Mouse (Mus musculus): ENCODE data around the gene Slc2a4.
A peak's percentile ranks its signal among the peaks of the same experiment; 100 is the strongest.
"Not testable (repeated sequence)": the region's sequence is repeated elsewhere in the genome, so short reads cannot be mapped to it uniquely, and the experiment has no call there.

Gene Slc2a4

DNA sequence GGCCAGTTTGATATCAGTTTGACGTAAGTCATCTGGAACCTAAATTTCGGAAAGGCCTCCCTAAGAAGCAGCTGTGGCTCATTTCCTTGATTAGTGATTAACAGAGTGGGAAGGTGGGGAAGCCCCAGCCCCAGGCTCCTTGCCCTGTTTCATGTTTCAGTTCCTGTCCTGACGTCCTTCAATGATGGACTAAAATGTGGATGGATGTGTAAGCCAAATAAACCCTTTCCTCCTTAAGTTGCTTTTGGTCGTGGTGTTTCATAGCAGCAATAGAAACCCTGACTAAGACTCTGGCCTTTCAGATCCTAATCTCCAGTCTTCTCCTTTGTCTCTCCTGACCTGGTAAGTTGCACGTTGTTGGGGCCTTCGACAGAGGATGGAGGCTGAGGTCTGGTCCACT is 22.2 kb upstream of the Slc2a4 start:
- DNase-seq: no peak

- no peak for DNase-seq
Observed at GRCm38 (mm10) chr11:69968793-69969192, 20.8 kb upstream of the Slc2a4 start.

DNA sequence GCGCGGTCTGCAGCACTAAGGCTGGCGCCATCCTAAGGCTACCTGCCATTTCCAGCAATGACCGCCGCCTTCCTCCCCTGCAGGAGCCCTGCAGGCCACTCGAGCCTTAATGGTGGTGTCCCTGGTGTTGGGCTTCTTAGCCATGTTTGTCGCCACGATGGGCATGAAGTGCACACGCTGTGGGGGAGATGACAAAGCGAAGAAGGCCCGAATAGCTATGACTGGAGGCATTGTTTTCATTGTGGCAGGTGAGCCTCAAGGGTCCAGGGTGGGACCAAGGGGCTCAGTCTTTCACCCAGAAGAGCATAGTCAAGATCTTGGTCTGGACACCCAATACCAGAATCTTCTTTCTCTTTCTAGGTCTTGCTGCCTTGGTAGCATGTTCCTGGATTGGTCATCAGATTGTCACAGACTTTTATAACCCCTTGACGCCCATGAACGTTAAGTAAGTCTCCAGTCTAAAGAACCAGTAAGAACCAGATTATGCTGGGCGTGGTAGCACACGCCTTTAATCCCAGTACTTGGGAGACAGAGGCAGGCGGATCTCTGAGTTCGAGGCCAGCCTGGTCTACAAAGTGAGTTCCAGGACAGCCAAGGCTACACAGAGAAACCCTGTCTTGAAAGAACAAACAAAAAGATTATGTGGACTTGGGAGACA is 19.0 kb upstream of the Slc2a4 start:
- DNase-seq: no peak

GRCm38 (mm10) chr11:69966006-69966859 is 18.2 kb upstream of the Slc2a4 start:
- DNase-seq: peak; percentile 60

DNA sequence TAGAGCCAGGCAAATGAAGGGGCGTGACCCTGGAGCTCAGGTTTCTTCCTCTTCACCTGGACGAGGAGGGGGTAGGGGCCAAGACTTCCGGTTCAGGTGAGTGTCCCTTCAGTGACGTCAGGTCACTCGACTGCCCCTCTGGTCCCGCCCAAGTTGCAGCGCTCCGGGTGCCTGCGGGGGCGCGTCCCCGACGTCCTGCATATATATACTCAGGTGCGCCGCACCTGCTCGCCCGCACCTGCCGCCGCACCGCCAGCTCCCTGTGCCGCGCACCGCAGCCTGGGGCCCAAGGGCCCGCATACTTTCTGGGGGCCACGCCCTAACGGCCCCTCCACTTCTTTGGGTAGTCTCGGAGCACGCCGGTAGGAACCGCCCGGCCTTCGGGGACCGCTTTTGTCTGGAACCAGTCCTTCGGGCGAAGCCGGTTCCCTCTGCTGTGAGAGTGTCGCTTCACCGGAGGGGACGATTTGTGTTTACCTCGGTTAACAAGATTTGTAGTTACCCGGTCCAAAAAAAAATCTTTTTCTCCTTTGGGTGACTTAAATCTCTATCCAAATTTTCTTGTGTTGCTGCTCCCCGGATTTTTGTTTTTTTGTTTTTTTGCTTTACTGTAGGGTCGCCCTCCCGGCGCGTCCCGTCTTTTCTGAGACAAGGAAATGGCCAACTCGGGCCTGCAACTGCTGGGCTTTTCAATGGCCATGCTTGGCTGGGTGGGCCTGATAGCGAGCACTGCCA is 17.4 kb upstream of the Slc2a4 start:
- DNase-seq: peak; percentile 69

GRCm38 (mm10) chr11:69964650-69965270 is 16.8 kb upstream of the Slc2a4 start, which contains the start of gene Cldn7:
Gene Cldn7, plus strand, starts transcription at chr11:69964779.
- no peak for DNase-seq

GRCm38 (mm10) chr11:69961841-69962240 is 13.9 kb upstream of the Slc2a4 start:
- DNase-seq: no peak

- DNase-seq: no peak
Observed at GRCm38 (mm10) chr11:69960616-69961015, 12.6 kb upstream of the Slc2a4 start.

DNA sequence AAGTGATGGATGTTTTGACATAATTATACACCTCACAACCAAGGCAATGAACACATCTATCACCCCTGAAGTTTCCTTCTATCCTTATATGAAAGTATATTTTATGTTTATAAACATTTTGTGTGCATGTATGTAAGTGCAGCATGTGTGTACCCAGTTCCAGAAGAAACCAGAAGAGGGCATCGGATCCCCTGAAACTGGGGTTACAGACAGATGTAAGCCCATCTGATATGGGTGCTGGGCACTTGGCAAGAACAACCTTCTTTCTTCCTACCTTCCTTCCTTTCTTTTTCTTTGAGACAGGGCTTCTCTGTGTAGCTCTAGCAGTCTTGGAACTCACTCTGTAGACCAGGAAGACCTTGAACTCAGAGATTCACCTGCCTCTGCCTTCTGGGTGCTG is 8.2 kb upstream of the Slc2a4 start:
- DNase-seq: no peak

GRCm38 (mm10) chr11:69955618-69956017 is 7.6 kb upstream of the Slc2a4 start:
- not testable (repeated sequence) for DNase-seq

DNA sequence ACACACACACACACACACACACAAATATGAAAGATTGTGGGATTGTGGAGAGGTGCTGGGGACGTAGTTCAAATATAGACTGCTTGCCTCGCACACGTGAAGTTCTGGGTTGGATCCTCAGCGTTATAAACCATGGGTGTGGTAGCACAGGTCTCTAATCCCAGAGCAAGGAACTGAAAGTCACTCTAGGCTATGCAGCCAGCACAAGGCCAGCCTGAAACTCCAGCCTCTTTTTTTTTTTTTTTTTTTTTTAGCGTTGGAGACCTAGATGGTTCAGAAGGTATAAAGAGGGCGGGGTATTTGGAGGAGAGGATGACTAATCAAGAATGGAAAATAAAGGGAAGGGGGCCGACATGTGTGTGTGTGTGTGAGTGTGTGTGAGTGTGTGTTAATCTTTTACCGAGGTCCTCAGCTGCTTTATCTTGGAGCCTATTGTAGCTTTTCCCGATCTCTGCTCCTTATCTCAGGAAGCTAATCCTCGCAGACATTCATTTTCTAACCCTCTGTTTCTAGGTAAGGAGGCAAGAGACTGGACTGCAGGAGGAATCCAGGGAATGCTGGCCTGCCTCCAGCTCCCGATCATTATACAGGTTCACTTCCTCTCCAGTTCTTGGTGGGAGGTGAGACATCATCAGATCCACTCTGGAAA is 5.4 kb upstream of the Slc2a4 start:
- DNase-seq: no peak

- no peak for DNase-seq
Observed at GRCm38 (mm10) chr11:69952274-69952673, 4.3 kb upstream of the Slc2a4 start.

- DNase-seq: no peak
Observed at GRCm38 (mm10) chr11:69950807-69951459, 2.9 kb upstream of the Slc2a4 start.

DNA sequence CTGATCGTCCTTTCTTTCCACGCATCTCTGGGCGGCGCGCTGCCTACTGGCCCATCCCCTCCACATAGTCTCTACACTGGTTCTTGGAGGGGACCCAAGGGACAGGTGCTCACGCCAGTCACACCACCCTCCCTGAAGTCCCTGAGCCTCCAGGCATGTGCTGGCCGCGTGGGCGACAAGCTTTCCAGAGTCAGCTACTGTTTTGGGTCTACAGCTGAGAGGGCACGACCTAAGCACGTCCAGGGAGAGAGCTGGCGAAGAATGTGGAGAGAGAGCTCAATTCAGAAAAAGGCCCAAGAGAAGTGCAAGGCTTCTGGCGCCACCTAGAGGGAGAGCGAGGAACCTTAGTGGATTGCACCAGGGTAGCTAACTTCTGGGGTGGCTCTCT is 769 bp upstream of the Slc2a4 start:
- peak; percentile 91 for DNase-seq

DNA sequence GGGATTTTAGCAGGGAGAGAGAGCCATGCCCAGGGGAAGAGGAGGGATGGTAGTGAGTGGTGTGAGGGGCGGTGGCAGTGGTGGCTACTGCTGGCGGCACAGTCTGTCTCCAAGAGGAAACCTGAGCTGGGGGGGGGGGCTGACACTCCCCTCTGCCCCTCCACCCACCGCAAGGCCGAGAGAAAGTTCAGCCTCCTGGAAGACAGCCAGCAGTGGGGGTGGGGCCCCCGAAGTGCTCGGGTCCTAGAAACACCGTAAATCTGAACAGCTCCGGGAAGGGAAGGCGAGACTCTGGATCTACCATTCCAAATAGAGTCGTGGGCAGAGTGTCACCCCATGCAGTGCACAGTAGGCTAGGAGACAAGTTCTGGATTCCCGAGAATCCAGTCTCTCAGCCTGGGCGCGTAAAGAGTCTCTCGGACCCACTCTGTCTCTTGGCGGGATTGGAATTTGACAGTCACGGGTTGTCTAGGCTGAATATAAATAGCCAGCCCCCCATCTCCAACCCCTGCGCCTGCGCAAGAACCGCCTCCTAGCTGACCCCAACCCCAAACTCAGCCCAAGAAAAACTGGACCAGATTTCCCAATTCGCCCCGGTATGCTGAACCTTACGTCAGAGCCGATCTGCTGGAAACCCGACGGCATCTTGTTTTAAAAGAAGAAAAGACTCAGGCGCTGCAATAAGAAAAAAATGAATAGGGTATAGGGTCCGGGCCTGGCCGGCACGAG is 487 bp downstream of the Slc2a4 start:
- peak; percentile 63 for DNase-seq

DNA sequence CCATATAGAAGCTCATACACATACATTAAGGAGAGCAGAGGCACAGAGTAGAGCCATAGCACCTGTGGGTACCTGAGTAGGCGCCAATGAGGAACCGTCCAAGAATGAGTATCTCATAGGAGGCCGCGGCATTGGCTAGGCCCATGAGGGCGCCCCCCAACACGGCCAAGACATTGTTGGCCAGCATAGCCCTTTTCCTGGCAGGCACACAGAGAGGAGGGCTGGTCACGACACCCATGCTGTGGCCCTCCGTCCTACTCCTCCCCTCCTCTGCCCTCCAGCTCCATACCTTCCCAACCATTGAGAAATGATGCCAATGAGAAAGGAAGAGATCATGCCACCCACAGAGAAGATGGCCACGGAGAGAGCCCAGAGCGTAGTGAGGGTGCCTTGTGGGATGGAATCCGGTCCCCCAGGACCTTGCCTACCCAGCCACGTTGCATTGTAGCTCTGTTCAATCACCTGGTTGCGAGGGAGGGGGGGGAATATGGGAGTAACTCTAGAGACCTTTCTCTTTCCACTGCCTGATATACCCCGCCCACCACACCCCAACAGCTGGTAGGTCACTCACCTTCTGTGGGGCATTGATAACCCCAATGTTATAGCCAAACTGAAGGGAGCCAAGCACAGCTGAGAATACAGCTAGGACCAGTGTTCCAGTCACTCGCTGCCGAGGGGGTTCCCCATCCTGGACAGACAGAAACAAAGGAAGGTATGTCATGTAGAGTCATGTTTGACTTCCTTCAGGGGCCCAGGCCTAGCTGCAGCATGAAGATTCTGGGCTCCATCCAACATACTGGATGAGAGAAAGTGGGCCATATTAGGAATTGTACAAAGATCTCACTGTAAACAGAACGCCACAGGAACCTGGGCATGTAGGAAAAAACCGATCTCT is 1.7 kb downstream of the Slc2a4 start:
- no peak for DNase-seq

DNA sequence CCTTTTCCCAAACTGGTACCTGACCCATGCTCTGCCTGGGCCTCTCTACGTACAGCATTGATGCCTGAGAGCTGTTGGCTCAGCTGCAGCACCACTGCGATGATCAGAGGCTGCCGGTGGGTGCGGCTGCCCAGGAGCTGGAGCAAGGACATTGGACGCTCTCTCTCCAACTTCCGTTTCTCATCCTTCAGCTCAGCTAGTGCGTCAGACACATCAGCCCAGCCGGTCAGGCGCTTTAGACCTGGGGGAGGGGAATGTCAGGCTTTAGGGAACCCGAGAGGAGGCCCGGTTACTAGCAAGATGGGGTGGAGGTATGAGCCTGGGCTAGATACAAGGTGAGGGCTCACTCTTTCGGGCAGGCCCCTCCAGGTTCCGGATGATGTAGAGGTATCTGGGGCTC is 2.8 kb downstream of the Slc2a4 start:
- no peak for DNase-seq

- DNase-seq: no peak
Observed at GRCm38 (mm10) chr11:69940962-69941361, 7.0 kb downstream of the Slc2a4 start.

DNA sequence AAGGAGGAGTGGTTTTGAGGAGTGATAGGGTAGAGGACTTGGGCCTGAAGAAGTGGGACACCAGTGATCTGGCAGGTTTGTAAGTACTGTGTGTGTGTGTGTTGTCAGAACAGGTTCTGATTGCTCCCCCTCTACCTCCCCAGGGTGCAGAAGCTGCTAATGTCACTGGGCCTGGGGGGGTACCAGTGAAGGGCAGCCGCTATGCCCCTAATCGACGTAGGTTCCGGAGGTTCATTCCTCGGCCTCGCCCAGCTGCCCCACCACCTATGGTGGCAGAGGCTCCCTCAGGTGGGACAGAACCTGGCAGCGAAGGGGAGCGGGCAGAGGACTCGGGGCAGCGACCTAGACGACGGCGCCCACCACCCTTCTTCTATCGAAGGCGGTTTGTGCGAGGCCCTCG is 8.3 kb downstream of the Slc2a4 start:
- DNase-seq: no peak

- DNase-seq: no peak
Observed at GRCm38 (mm10) chr11:69939181-69939580, 8.8 kb downstream of the Slc2a4 start.

Data from kidney, adult 18-20 months (tissue).